Mouse (Mus musculus): ENCODE results near the gene Tapbp. TPM values are rescaled to one million over a fixed set of nuclear protein-coding genes. Genes with fewer than 3 reads are reported as not detected.

The Tapbp gene
- total RNA-seq, 2 experiments from 2014 or later, result 34.0 to 44.4 TPM

DNA sequence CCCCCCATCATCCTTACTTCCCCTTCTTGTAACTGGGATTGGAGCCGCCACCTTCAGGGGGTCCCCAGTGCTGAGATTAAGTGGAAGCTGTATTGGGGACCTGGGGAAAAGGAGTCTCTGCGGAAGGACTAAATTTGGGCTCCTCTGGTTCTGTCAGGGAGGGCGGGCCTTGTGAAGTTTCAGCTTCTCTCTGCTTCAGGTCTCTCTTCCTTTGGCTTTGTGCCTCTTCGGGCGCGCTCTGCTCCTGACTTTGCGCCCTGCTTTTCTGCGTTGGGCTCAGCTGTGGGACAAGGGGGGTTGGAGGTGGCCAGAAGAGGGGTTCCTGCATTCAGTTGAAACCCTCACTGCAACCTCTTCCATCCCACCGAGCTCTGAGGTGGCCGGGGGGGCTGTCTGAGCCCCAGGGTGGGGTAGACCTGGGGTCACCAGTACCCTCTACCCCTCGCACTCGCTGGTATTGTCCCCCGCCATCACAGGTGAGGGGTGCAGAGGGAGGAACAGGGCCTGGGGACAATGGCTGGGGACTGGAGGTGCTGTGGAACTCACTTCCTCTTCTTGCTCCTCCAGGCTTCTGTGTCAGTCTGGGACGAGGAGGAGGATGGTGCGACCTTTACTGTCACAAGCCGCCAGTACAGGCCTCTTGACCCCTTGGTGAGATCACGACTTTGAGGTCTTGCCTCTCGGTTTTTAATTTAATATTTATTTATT lies 15.6 kb downstream of the Tapbp start:
- Histone ChIP-seq H3K27ac (peak overlapping the region; percentile 94), H3K4me3 (peak overlapping the region; percentile 77)
- intact Hi-C loops (cut with DNase I), result no loop called here
- TF ChIP-seq CTCF (IDR thresholded peaks at IDR 0.05), result no peak
- DNase-seq, result no peak

DNA sequence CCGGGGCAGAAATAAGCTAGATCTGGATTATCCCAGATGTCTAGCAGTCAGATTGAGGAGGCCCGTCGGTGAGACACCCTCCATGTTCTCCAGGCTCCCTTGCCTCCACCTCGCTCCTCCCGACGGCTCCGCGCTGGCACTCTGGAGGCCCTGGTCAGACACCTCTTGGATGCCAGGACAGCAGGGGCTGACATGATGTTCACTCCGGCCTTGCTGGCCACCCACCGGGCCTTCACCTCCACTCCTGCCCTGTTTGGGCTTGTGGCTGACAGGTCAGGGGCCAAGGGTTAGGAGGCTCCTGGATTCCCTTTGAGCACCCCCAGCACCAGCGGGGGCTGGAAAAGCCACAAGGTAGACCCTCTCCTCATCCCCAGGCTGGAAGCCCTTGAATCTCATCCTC lies 16.2 kb downstream of the Tapbp start:
- TF ChIP-seq CTCF (IDR thresholded peaks at IDR 0.05), result no peak
- Histone ChIP-seq H3K27ac (no peak overlapping the region), H3K4me3 (no peak overlapping the region)
- no peak for DNase-seq
- intact Hi-C loops (cut with DNase I), result no loop called here

DNA sequence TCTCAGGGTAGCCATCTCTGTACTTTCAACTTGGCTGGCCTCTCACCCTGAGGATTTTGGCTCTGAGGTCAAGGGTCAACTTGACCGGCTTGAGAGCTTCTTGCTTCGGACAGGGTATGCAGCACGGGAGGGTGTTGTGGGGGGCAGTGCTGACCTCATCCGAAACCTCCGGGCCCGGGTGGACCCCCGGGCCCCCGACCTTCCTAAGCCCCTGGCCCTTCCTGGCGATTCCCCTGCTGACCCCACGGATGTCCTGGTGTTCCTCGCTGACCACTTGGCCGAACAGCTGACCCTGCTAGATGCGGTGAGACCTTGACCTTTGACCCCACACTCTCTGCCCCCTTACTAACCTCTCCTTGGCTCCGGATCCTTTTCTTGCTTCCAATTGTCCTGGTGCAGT lies 16.7 kb downstream of the Tapbp start:
- intact Hi-C loops (cut with DNase I), result no loop called here
- TF ChIP-seq CTCF (IDR thresholded peaks at IDR 0.05), result no peak
- Histone ChIP-seq H3K4me3 (no peak overlapping the region), H3K27ac (no peak overlapping the region)
- no peak for DNase-seq

DNA sequence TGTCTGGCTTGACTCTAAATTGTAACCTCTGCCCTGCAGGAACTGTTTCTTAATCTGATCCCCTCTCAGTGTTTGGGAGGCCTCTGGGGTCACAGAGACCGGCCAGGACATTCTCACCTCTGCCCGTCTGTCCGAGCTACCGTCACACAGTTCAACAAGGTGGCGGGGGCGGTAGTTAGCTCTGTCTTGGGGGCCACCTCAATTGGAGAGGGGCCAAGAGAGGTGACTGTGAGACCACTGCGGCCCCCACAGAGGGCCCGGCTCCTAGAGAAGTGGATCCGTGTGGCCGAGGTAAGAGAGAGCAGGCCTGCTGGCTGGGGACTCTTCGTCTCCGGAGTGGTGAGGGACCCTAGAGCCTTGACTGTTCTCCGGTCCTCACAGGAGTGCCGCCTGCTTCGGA lies 17.3 kb downstream of the Tapbp start:
- no peak for TF ChIP-seq CTCF (IDR thresholded peaks at IDR 0.05)
- no peak overlapping the region for H3K4me3 ChIP-seq
- H3K27ac ChIP-seq, result no peak overlapping the region
- intact Hi-C loops (cut with DNase I), result no loop called here
- DNase-seq, result no peak

DNA sequence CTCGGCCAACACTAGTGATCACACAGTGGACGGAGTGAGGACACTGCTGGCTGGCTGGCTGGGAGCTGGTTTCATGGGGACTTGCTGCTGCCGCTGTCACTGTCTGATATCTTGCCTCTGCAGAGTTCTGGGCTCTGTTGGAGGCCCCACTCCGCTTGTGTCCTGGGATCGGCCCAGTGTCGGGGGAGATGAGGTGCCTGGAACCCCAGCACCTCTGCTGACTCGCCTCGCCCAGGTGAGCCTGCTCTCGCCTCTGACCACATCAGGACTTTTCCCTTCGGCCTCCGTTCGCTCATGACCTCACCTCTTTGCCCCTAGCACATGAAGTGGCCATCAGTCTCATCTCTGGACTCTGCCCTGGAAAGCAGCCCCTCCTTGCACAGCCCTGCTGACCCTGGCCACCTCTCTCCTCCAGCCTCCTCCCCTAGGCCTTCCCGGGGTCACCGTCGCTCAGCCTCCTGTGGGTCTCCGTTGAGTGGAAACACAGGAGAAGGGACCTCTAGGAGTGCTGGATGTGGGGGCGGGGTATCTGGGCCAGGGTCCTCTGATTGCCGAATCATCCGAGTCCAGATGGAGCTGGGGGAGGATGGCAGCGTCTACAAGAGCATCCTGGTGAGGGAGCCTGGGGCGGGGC lies 19.8 kb downstream of the Tapbp start:
- no peak overlapping the region for H3K4me3 ChIP-seq
- TF ChIP-seq CTCF (IDR thresholded peaks at IDR 0.05), result no peak
- intact Hi-C loops (cut with DNase I), result no loop called here
- no peak overlapping the region for H3K27ac ChIP-seq
- no peak for DNase-seq

DNA sequence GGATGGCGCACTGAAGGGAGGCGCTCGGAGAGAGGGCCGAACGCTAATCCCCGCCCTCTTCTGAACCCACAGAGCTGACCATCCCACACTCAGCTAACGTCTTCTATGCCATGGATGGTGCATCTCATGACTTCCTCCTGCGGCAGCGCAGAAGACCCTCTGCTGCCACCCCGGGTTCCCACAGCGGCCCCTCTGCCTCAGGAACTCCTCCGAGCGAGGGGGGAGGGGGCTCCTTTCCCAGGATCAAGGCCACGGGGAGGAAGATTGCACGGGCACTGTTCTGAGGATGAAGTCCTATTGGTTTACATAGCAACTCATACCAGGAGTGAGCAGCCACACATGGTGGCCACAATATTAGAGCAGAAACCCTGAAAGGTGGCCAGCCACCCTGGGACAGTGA lies 21.3 kb downstream of the Tapbp start:
- intact Hi-C loops (cut with DNase I), result no loop called here
- Histone ChIP-seq H3K4me3 (no peak overlapping the region), H3K27ac (no peak overlapping the region)
- DNase-seq, result no peak
- TF ChIP-seq CTCF (IDR thresholded peaks at IDR 0.05), result no peak

DNA sequence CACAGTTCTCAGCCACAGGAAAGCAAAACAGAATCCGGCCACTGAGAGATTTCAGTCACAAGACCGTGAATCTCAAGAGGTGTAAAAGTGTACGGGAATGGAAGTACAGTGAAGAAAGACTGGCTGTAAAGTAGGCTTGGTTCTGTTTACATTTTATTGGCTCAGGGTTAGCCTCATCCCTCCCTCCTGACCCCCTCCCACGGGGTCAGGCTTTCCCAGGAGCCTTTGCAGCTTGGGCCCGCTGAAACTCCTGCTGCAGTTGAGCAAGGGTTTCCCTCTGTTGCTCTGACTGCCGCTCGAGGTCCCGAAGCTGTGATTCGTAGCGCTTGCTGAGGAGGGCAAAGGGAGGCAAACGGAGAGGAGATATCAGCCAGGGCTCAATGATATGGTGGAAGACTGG lies 23.1 kb downstream of the Tapbp start:
- TF ChIP-seq CTCF (IDR thresholded peaks at IDR 0.05), result no peak
- DNase-seq, result no peak
- H3K4me3 ChIP-seq, result no peak overlapping the region
- no peak overlapping the region for H3K27ac ChIP-seq
- intact Hi-C loops (cut with DNase I), result no loop called here

DNA sequence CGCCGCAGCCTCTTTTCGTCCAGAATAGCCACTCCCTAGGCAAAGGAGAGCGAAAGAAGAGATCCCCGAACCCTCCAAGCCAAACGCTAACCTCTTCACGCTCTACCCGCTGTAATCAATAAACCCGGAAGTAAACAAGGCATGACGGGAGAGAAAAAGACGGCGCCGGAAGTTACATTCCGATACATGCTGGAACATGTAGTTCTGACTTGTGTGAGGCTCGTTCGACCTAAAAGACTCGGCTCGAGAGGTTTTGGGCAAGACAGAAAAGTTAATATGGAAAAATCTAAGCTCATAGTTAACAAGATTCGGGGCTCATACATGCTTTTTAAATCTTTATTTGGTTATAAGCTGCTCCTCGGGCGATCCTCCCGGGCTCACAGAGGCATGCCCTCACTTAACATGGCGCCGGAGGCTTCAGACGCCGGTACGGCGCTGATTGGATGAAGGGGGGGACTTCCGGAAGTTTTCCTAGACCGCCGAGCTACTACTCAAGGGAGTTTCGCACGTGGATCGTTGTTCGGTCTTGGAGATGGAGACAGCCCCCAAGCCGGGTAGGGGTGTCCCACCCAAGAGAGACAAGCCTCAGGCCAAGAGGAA lies 24.6 kb downstream of the Tapbp start, which contains the start of the genes Pfdn6 and Wdr46:
Pfdn6 (minus strand) TSS at position 138 of the 600 bp plus-strand sequence.
Wdr46 (plus strand) TSS at position 455 of the 600 bp plus-strand sequence.
- peak; percentile 92 for DNase-seq

DNA sequence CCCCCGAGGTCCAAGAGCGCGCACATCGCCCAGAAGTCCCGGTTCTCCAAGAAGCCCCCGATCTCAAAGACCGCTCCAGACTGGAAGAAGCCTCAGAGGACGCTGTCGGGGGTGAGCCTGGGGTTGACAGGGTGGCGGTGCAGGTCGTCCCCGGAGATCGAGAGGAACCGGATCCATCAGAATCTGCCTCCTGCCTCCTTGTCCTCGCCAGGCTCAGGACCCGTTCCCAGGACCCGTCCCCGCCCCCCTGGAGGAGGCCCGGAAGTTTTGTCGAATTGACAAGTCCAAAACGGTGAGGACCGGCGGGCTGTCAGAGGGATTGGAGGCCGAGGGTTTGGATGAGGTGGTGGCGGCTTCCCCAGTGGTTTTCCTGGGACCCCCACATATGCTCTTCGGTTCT lies 25.3 kb downstream of the Tapbp start:
- peak; percentile 45 for DNase-seq
- peak overlapping the region; percentile 96 for H3K27ac ChIP-seq
- no peak for TF ChIP-seq CTCF (IDR thresholded peaks at IDR 0.05)
- H3K4me3 ChIP-seq, result peak overlapping the region; percentile 97
- intact Hi-C loops (cut with DNase I), result loop anchor here (2.0 kb wide), 1 partner anchor 14 kb away; the partner anchor contains the start of gene Vps52

More for the DNA sequence above, 24.6 kb downstream of the Tapbp start, which contains the start of the genes Pfdn6 and Wdr46:
- Histone ChIP-seq H3K27ac (peak within 1 kb of the TSS; percentile 96), H3K4me3 (peak within 1 kb of the TSS; percentile 97)
- intact Hi-C loops (cut with DNase I), result loop anchor here (2.0 kb wide), 1 partner anchor 14 kb away; the partner anchor contains the start of gene Vps52
- no peak for TF ChIP-seq CTCF (IDR thresholded peaks at IDR 0.05)

DNA sequence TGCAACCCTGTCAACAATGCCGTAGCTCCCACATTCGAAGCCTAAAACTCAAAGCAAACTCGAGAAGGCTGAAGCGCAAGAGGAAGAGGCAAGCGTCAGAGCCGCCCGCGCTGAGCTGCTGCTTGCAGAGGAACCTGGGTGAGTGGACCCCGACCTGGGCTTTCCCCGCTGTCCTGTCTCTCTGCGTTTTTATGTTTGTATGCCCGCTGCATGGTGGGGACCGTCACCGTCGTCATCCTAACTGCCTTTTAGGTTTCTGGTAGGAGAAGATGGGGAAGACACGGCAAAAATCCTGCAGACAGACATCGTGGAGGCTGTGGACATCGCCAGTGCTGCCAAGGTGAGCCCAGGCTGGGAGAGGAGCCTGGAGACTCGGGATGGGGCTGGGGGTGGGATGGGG lies 25.7 kb downstream of the Tapbp start:
- H3K27ac ChIP-seq, result peak overlapping the region; percentile 96
- peak overlapping the region; percentile 97 for H3K4me3 ChIP-seq
- no peak for TF ChIP-seq CTCF (IDR thresholded peaks at IDR 0.05)
- intact Hi-C loops (cut with DNase I), result loop anchor here (2.0 kb wide), 1 partner anchor 13 kb away; the partner anchor contains the start of gene Vps52
- no peak for DNase-seq

DNA sequence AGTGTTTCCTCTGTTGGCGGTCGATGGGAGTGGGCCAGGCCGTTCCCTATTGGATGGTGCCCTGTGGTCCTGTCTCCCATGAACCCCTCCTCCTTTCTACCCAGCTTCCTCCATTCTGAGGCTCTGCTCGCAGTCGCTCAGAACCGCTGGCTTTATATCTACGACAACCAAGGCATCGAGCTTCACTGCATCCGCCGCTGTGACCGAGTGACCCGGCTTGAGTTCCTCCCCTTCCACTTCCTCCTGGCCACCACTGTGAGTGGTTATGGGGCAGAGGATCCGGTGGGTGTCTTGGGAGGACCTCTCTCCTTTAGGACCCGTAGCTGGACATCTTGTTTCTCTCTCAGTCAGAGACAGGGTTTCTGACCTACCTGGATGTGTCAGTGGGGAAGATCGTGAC lies 27.8 kb downstream of the Tapbp start:
- intact Hi-C loops (cut with DNase I), result no loop called here
- no peak for TF ChIP-seq CTCF (IDR thresholded peaks at IDR 0.05)
- Histone ChIP-seq H3K4me3 (no peak overlapping the region), H3K27ac (no peak overlapping the region)
- no peak for DNase-seq

DNA sequence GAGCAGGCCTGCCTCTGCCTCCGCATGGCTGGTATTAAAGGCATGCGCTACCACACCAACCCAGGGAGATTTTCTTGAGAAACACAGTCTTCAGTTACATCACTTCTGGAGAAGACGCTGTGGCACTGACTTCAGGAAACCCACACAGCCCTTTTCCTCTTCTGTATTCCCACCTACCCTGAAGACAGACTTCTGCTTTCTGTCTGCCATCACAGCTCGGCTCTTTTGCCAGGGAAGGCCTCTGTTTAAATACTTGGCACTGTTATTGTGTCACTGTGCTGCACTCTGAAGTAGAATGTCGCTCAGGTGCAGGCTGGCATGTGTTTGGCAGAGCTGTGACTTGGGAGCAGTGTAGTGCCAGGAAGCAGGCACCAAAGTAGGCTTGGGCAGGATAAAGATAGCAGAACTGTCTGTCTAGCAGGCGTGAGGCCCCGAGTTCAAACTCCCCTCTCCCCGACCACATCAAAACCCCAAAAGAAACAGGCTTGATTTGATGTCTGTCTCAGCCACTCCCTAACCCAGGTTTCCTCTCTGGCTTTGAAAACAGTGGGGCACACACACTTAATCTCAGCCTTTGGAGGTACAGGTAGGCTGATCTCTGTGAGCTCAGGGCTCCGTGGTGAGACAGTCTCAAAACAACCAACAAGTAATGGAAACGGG lies 31.9 kb downstream of the Tapbp start:
- no peak overlapping the region for H3K27ac ChIP-seq
- DNase-seq, result no peak
- intact Hi-C loops (cut with DNase I), result no loop called here
- TF ChIP-seq CTCF (IDR thresholded peaks at IDR 0.05), result no peak
- H3K4me3 ChIP-seq, result no peak overlapping the region
